Mouse (Mus musculus): Measurements from ENCODE around the gene 2210011C24Rik. TPM values are rescaled to one million over a fixed set of nuclear protein-coding genes. Genes with fewer than 3 reads are reported as not detected.
"Not testable (repeated sequence)": the region's sequence is repeated elsewhere in the genome, so short reads cannot be mapped to it uniquely, and the experiment has no call there.

2210011C24Rik gene
- polyA plus RNA-seq, 1 experiment from 2014 or later, result 0.11 TPM

DNA sequence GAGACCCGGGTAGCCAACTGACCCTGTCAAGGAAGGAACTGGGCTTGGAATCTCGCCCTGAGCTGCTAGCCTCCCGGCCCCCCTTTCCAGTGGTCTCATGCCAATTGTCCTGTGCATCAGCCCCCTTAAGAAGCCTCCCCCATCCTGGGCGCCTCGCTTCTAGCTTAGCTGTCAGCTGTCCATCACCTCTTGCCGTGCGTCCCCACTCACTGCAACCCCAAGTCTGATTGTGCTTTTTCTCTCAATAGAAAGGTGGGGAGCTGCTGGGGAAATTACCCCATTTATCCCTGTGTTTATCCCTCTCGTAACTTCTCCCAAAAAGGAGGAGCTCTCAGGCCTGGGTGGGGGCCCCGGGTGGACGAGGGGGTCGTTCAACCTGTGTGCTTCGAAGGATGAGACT, 16.0 kb downstream of the 2210011C24Rik start:
- 22% methylated on average over 12 of the region's 12 CpGs for WGBS (ENCODE audit: insufficient replicate concordance)
- Histone ChIP-seq H3K4me2 (peak overlapping the region; percentile 93), H3K9ac (ENCODE audit: low read depth, low read length) (peak overlapping the region; percentile 90; the same call in 1 of the 2 replicates), H3K4me3 (ENCODE audit: low read depth, low read length) (peak overlapping the region; percentile 83), H3K27me3 (ENCODE audit: control insufficient read depth, insufficient read depth, low read length) (peaks cover 6% of the 10 kb centered on the region), H3K9me3 (replicated peaks; ENCODE audit: control insufficient read depth, low read length) (no peaks in the 10 kb centered on the region), H3K36me3 (ENCODE audit: control insufficient read depth, insufficient read depth, low read length) (peaks cover 10% of the 10 kb centered on the region), H3K4me1 (ENCODE audit: control insufficient read depth, insufficient read depth, low read length) (peaks cover 18% of the 10 kb centered on the region), H3K27ac (ENCODE audit: low read depth, low read length) (no peak overlapping the region; the same call in 1 of the 2 replicates)
- ATAC-seq (replicated peaks; ENCODE audit: insufficient number of reproducible peaks, low FRiP score, low TSS enrichment), result no peak

DNA sequence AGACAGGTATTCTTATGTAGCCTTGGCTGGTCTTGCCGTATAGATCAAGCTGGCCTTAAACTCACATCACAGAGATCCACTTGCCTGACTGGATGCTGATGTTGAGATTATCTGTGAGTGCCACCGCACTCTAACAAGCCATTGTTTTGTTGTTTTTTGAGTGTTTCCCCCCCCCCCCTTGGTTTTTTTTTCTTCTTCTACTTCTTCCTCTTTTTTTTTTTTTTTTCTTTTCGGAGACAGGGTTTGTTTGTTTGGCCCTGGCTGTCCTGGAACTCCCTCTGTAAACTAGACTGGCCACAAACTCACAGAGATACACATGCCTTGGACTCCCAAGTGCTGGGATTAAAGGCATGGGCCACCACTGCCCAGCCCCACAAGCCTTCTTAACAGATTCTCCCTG, 17.9 kb downstream of the 2210011C24Rik start:
- H3K36me3 ChIP-seq (ENCODE audit: control insufficient read depth, insufficient read depth, low read length), result peaks cover 12% of the 10 kb centered on the region
- no peak overlapping the region for H3K4me3 ChIP-seq (ENCODE audit: low read depth, low read length)
- no peak overlapping the region for H3K27ac ChIP-seq (ENCODE audit: low read depth, low read length)
- peaks cover 11% of the 10 kb centered on the region for H3K4me1 ChIP-seq (ENCODE audit: control insufficient read depth, insufficient read depth, low read length)
- 70% methylated on average over 3 of the region's 3 CpGs for WGBS (ENCODE audit: insufficient replicate concordance)
- H3K9me3 ChIP-seq (replicated peaks; ENCODE audit: control insufficient read depth, low read length), result no peaks in the 10 kb centered on the region
- H3K27me3 ChIP-seq (ENCODE audit: control insufficient read depth, insufficient read depth, low read length), result no peaks in the 10 kb centered on the region
- no peak overlapping the region for H3K4me2 ChIP-seq
- no peak for ATAC-seq (replicated peaks; ENCODE audit: insufficient number of reproducible peaks, low FRiP score, low TSS enrichment)
- H3K9ac ChIP-seq (ENCODE audit: low read depth, low read length), result no peak overlapping the region

DNA sequence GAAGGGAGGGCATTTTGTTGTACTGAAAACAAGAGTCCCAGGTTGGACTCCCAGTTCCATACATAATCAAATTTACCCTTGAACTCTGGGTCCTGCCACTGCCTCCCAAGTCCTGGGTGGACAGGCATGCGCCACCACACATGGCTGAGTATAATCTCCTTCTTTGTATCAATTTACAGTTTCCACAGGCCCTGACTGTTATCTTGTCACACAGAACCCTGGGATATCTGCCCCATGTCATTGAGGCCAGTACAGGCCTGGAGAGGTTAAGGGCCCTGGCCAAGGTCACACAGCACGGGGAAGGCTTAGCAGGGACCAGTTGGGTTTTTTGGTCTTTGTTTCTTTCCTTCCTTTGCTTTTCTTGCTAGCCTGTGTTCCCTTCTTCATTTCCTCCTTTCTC, 19.5 kb downstream of the 2210011C24Rik start:
- no peak overlapping the region for H3K4me2 ChIP-seq
- H3K27me3 ChIP-seq (ENCODE audit: control insufficient read depth, insufficient read depth, low read length), result no peaks in the 10 kb centered on the region
- no peak overlapping the region for H3K4me3 ChIP-seq (ENCODE audit: low read depth, low read length)
- H3K9me3 ChIP-seq (replicated peaks; ENCODE audit: control insufficient read depth, low read length), result no peaks in the 10 kb centered on the region
- H3K9ac ChIP-seq (ENCODE audit: low read depth, low read length), result no peak overlapping the region
- no peak for ATAC-seq (replicated peaks; ENCODE audit: insufficient number of reproducible peaks, low FRiP score, low TSS enrichment)
- peaks cover 7% of the 10 kb centered on the region for H3K4me1 ChIP-seq (ENCODE audit: control insufficient read depth, insufficient read depth, low read length)
- 51% methylated on average over 2 of the region's 2 CpGs for WGBS (ENCODE audit: insufficient replicate concordance)
- H3K36me3 ChIP-seq (ENCODE audit: control insufficient read depth, insufficient read depth, low read length), result peaks cover 18% of the 10 kb centered on the region
- H3K27ac ChIP-seq (ENCODE audit: low read depth, low read length), result no peak overlapping the region

DNA sequence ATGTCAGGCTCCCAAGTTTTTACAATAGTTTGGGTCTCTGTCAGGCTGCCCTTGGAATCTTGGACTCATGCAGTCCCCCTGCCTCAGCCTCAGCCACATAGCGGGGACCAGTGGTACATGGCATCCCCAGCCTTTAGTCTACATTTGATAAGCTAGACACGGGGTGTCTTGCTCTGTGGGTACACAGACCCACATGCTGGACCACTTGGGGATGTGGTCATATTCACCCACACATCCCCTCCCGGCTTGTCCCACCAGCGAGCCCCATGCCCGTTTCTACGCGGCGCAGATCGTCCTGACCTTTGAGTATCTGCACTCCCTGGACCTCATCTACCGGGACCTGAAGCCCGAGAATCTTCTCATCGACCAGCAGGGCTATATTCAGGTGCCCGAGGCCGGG, 21.8 kb downstream of the 2210011C24Rik start:
- Histone ChIP-seq H3K27ac (ENCODE audit: low read depth, low read length) (no peak overlapping the region), H3K4me3 (ENCODE audit: low read depth, low read length) (no peak overlapping the region), H3K4me1 (ENCODE audit: control insufficient read depth, insufficient read depth, low read length) (no peaks in the 10 kb centered on the region), H3K36me3 (ENCODE audit: control insufficient read depth, insufficient read depth, low read length) (peaks cover 29% of the 10 kb centered on the region), H3K27me3 (ENCODE audit: control insufficient read depth, insufficient read depth, low read length) (no peaks in the 10 kb centered on the region), H3K4me2 (no peak overlapping the region), H3K9ac (ENCODE audit: low read depth, low read length) (no peak overlapping the region), H3K9me3 (replicated peaks; ENCODE audit: control insufficient read depth, low read length) (no peaks in the 10 kb centered on the region)
- 90% methylated on average over 14 of the region's 14 CpGs for WGBS (ENCODE audit: insufficient replicate concordance)
- ATAC-seq (replicated peaks; ENCODE audit: insufficient number of reproducible peaks, low FRiP score, low TSS enrichment), result no peak

DNA sequence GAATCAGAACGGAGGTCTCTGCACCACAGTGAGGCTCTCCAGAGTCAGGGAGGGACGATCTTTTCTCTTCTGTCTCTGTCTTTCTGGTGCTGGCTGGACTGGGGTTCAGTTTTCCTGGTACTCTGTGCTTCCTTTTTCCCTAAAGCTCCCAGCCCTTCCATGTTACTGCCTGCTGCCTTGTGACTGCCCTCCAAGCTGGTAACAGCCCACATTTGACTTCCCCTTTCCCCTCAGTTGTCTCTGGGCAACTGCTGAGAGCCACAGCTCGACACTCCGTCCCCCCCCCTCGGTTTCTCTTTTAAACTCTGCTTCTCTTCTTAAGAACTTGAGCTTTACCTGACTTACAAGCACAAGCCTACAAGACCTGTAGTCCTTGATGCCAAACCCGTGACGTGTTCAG, 22.7 kb downstream of the 2210011C24Rik start:
- ATAC-seq (replicated peaks; ENCODE audit: insufficient number of reproducible peaks, low FRiP score, low TSS enrichment), result no peak
- no peaks in the 10 kb centered on the region for H3K4me1 ChIP-seq (ENCODE audit: control insufficient read depth, insufficient read depth, low read length)
- H3K27me3 ChIP-seq (ENCODE audit: control insufficient read depth, insufficient read depth, low read length), result no peaks in the 10 kb centered on the region
- no peak overlapping the region for H3K4me3 ChIP-seq (ENCODE audit: low read depth, low read length)
- peaks cover 29% of the 10 kb centered on the region for H3K36me3 ChIP-seq (ENCODE audit: control insufficient read depth, insufficient read depth, low read length)
- no peak overlapping the region for H3K9ac ChIP-seq (ENCODE audit: low read depth, low read length)
- H3K4me2 ChIP-seq, result no peak overlapping the region
- WGBS (ENCODE audit: insufficient replicate concordance), result 84% methylated on average over 7 of the region's 7 CpGs
- no peaks in the 10 kb centered on the region for H3K9me3 ChIP-seq (replicated peaks; ENCODE audit: control insufficient read depth, low read length)
- H3K27ac ChIP-seq (ENCODE audit: low read depth, low read length), result no peak overlapping the region

DNA sequence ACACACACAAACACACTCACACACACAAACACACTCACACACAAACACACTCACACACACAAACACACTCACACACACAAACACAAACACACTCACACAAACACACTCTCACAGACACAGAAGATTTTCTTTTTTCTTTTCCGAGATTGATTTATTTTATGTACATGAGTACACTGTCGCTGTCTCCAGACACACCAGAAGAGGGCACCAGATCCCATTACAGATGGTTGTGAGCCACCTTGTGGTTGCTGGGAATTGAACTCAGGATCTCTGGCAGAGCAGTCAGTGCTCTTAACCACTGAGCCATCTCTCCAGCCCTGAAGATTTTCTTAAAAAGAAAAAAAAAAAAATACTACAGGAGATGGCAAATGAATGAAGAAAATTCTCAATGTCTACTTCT, 28.7 kb downstream of the 2210011C24Rik start:
- 92% methylated on average over 2 of the region's 2 CpGs for WGBS (ENCODE audit: insufficient replicate concordance)
- ATAC-seq (replicated peaks; ENCODE audit: insufficient number of reproducible peaks, low FRiP score, low TSS enrichment), result not testable (repeated sequence)
- H3K36me3 ChIP-seq (ENCODE audit: control insufficient read depth, insufficient read depth, low read length), result peaks cover 44% of the 10 kb centered on the region

DNA sequence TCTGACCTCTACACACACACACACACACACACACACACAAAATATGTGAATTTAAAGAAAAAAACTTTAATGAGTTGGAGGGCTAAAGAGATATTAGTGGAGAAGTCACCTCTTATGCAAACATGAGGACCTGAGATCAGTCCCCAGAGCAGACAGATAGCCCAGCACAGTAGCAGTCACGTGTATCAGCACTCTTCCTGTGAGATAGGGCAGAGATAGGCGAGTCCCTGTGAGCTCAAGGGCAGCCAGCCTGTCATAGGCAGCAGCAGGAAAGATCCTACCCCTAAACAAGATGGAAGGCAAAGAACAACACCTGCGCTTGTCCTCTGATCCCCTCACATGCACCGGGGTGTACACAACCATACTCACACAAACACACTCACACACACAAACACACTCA, 29.5 kb downstream of the 2210011C24Rik start:
- Histone ChIP-seq H3K4me3 (ENCODE audit: low read depth, low read length) (no peak overlapping the region), H3K4me2 (no peak overlapping the region), H3K9me3 (replicated peaks; ENCODE audit: control insufficient read depth, low read length) (no peaks in the 10 kb centered on the region), H3K27ac (ENCODE audit: low read depth, low read length) (no peak overlapping the region), H3K4me1 (ENCODE audit: control insufficient read depth, insufficient read depth, low read length) (peaks cover 31% of the 10 kb centered on the region), H3K36me3 (ENCODE audit: control insufficient read depth, insufficient read depth, low read length) (peaks cover 42% of the 10 kb centered on the region), H3K9ac (ENCODE audit: low read depth, low read length) (no peak overlapping the region), H3K27me3 (ENCODE audit: control insufficient read depth, insufficient read depth, low read length) (no peaks in the 10 kb centered on the region)
- WGBS (ENCODE audit: insufficient replicate concordance), result 73% methylated on average over 4 of the region's 4 CpGs
- no peak for ATAC-seq (replicated peaks; ENCODE audit: insufficient number of reproducible peaks, low FRiP score, low TSS enrichment)

More for the DNA sequence above, 28.7 kb downstream of the 2210011C24Rik start:
- H3K4me1 ChIP-seq (ENCODE audit: control insufficient read depth, insufficient read depth, low read length), result peaks cover 25% of the 10 kb centered on the region
- H3K4me2 ChIP-seq; H3K9me3 ChIP-seq (replicated peaks; ENCODE audit: control insufficient read depth, low read length); H3K27ac ChIP-seq (ENCODE audit: low read depth, low read length); H3K4me3 ChIP-seq (ENCODE audit: low read depth, low read length); H3K9ac ChIP-seq (ENCODE audit: low read depth, low read length); H3K27me3 ChIP-seq (ENCODE audit: control insufficient read depth, insufficient read depth, low read length): not testable (repeated sequence)

DNA sequence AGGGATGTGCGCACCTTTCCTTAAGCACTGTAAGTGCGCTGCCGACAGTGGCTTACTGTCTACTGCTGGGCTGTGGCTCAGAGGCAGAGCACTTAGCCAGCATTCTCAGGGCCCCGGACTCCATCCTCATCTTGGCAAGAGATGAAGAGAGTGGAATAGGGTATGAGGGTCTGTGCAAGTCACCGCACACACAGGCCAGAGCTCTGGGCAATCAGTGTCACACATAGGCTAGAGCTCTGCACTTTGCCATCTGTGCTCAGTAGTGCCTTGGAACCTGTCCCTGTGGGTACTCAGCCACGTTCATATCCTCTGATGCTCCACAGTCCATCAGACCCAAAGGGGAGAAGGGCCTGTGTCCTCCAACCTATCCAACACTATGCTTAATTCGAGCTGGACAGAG, 30.4 kb downstream of the 2210011C24Rik start:
- no peak for ATAC-seq (replicated peaks; ENCODE audit: insufficient number of reproducible peaks, low FRiP score, low TSS enrichment)
- Histone ChIP-seq H3K36me3 (ENCODE audit: control insufficient read depth, insufficient read depth, low read length) (peaks cover 33% of the 10 kb centered on the region), H3K27me3 (ENCODE audit: control insufficient read depth, insufficient read depth, low read length) (no peaks in the 10 kb centered on the region), H3K4me2 (no peak overlapping the region), H3K27ac (ENCODE audit: low read depth, low read length) (no peak overlapping the region), H3K4me1 (ENCODE audit: control insufficient read depth, insufficient read depth, low read length) (peaks cover 39% of the 10 kb centered on the region), H3K9ac (ENCODE audit: low read depth, low read length) (no peak overlapping the region), H3K9me3 (replicated peaks; ENCODE audit: control insufficient read depth, low read length) (no peaks in the 10 kb centered on the region), H3K4me3 (ENCODE audit: low read depth, low read length) (no peak overlapping the region)
- 94% methylated on average over 7 of the region's 7 CpGs for whole genome bisulfite sequencing (ENCODE audit: insufficient replicate concordance)

DNA sequence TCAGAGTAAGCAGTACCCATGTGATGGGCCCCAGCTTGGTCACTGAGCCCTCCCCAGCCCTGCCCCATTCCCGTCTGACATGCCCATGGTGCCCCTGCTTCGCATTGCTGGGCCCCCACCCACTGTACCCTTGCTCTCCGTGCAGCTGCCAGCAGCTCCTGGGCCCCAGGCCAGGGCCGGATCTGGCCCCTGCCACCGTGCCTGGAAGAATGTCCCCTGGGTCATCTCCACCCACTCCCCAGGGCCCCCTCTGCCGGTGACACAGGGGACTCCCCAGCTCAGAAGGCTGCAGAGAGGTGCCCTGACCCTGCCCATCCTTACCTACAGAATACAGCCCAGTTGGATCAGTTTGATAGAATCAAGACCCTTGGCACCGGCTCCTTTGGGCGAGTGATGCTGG, 31.1 kb downstream of the 2210011C24Rik start:
- Histone ChIP-seq H3K36me3 (ENCODE audit: control insufficient read depth, insufficient read depth, low read length) (peaks cover 30% of the 10 kb centered on the region), H3K27ac (ENCODE audit: low read depth, low read length) (peak overlapping the region; percentile 82), H3K4me3 (ENCODE audit: low read depth, low read length) (no peak overlapping the region), H3K9ac (ENCODE audit: low read depth, low read length) (peak overlapping the region; percentile 46; the same call in 1 of the 2 replicates), H3K9me3 (replicated peaks; ENCODE audit: control insufficient read depth, low read length) (no peaks in the 10 kb centered on the region), H3K4me2 (no peak overlapping the region), H3K4me1 (ENCODE audit: control insufficient read depth, insufficient read depth, low read length) (peaks cover 39% of the 10 kb centered on the region), H3K27me3 (ENCODE audit: control insufficient read depth, insufficient read depth, low read length) (no peaks in the 10 kb centered on the region)
- no peak for ATAC-seq (replicated peaks; ENCODE audit: insufficient number of reproducible peaks, low FRiP score, low TSS enrichment)
- 74% methylated on average over 8 of the region's 8 CpGs for WGBS (ENCODE audit: insufficient replicate concordance)
